Mouse (Mus musculus) heart, embryonic 14.5 days (tissue): ENCODE data around the gene Nup62cl. TPM values are rescaled to one million over a fixed set of nuclear protein-coding genes. Genes with fewer than 3 reads are reported as not detected.

Experiments used
- ATAC-seq: fragments of 200-750 bp; cut with Nextera tagmentation; 2 replicates; pipeline ENCODE4 v1.8.0; 2017; ENCODE audit warnings: low read depth, moderate TSS enrichment; ENCODE audit not compliant: insufficient number of reproducible peaks, insufficient read depth, low FRiP score
- H3K27ac ChIP-seq, 2 experiments: fragments of 200-500 bp in 1 of 2; fragments of 300-500 bp in 1 of 2; sonication (generic) in 1 of 2; replicated peaks in 1 of 2; 2 replicates each; pipeline ENCODE4 v1.5.1; 2012 to 2014; ENCODE audit warnings: low read depth in 2 of 2, low read length in 2 of 2, control low read depth in 1 of 2, mild to moderate bottlenecking in 1 of 2, mixed read lengths in 1 of 2; ENCODE audit not compliant: control insufficient read depth in 1 of 2, insufficient read depth in 1 of 2
- H3K27me3 ChIP-seq: fragments of 300-500 bp; sonication (generic); 2 replicates; pipeline ENCODE4 v1.6.1; 2014; ENCODE audit warnings: mild to moderate bottlenecking, low read length, control low read depth; ENCODE audit not compliant: control insufficient read depth, insufficient read depth
- H3K36me3 ChIP-seq: fragments of 300-500 bp; sonication (generic); 2 replicates; pipeline ENCODE4 v1.6.1; 2014; ENCODE audit warnings: mild to moderate bottlenecking, control low read depth, low read length, mixed read lengths; ENCODE audit not compliant: control insufficient read depth, insufficient read depth
- H3K4me1 ChIP-seq, 2 experiments: fragments of 200-500 bp in 1 of 2; fragments of 300-500 bp in 1 of 2; sonication (generic) in 1 of 2; 2 replicates each; pipeline ENCODE4 v1.6.1; 2012 to 2014; ENCODE audit warnings: low read length in 2 of 2, control low read depth in 1 of 2, mixed read lengths in 1 of 2; ENCODE audit not compliant: control insufficient read depth in 2 of 2, insufficient read depth in 2 of 2
- H3K4me2 ChIP-seq: fragments of 300-500 bp; sonication (generic); 2 replicates; pipeline ENCODE4 v1.6.1; 2014; ENCODE audit warnings: mild to moderate bottlenecking, low read length
- H3K4me3 ChIP-seq, 2 experiments: fragments of 200-500 bp in 1 of 2; fragments of 300-500 bp in 1 of 2; sonication (generic) in 1 of 2; 2 replicates each; pipeline ENCODE4 v1.5.1; 2012 to 2014; ENCODE audit warnings: low read length in 2 of 2, mild to moderate bottlenecking in 2 of 2, control low read depth in 1 of 2, low read depth in 1 of 2, moderate library complexity in 1 of 2; ENCODE audit not compliant: control insufficient read depth in 1 of 2, insufficient read depth in 1 of 2
- H3K9ac ChIP-seq: fragments of 300-500 bp; sonication (generic); 2 replicates; pipeline ENCODE4 v1.6.1; 2014; ENCODE audit warnings: mild to moderate bottlenecking, low read length
- H3K9me3 ChIP-seq: fragments of 300-500 bp; sonication (generic); 2 replicates; pipeline ENCODE4 v1.6.1; 2016; ENCODE audit warnings: low read length, control low read depth; ENCODE audit not compliant: control insufficient read depth
- WGBS: fragments of 180-500 bp; shearing (Covaris S2); extraction: QIAGEN DNeasy Blood & Tissue Kit; methylation state at CpG from one replicate; pipeline ENCODE4 v1.1.7; 2014; 5-methylcytosine and 5-hydroxymethylcytosine counted together
- polyA plus RNA-seq: library from polyadenylated mRNA; unstranded; fragments of >200 nt; fragmentation: Nextera tagmentation; extraction: Ambion mirVana; gene quantifications from 2 replicates; pipeline ENCODE4 v1.2.1, GENCODE M21; 2014

The Nup62cl gene
- polyA plus RNA-seq, 1 experiment from 2014 or later = 1.8 TPM

- H3K9ac ChIP-seq = no peak overlapping the region
- H3K27ac ChIP-seq = no peak overlapping the region
- 34% methylated on average over 5 of the region's 5 CpGs for WGBS
- no peaks in the 10 kb centered on the region for H3K27me3 ChIP-seq
- H3K4me1 ChIP-seq = no peaks in the 10 kb centered on the region
- H3K4me3 ChIP-seq = no peak overlapping the region
- H3K9me3 ChIP-seq = no peaks in the 10 kb centered on the region
- H3K4me2 ChIP-seq = no peak overlapping the region
- H3K36me3 ChIP-seq = 0 out of 2 replicates have a peak, but pooled peaks cover 6% of the 10 kb centered on the region
- ATAC-seq = no peak
These were observed 80.4 kb downstream of the Nup62cl start for GRCm38 (mm10) chrX:139982115-139982514.

Other genes starting within 250 kb of the Nup62cl start
- 16.8 and 18.8 TPM in 2 replicates for gene Morc4, start 191.0 kb downstream of the Nup62cl start, polyA plus RNA-seq
- gene Rbm41, start 64.1 kb downstream of the Nup62cl start, polyA plus RNA-seq = 6.2 and 6.7 TPM in 2 replicates
- not detected in 2 replicates for gene Pih1h3b, start 167 bp upstream of the Nup62cl start, polyA plus RNA-seq